Mouse (Mus musculus) cerebellum, adult 8-10 months (tissue): ENCODE data around the gene Usp8.
A peak's percentile ranks its signal among the peaks of the same experiment; 100 is the strongest.

ENCODE experiments used
- DNase-seq: peaks from one replicate; pipeline ENCODE4 v3.0.0; 2022

The Usp8 gene

GRCm38 (mm10) chr2:126743389-126743788, 36.3 kb downstream of the Usp8 start:
- DNase-seq = no peak

DNA sequence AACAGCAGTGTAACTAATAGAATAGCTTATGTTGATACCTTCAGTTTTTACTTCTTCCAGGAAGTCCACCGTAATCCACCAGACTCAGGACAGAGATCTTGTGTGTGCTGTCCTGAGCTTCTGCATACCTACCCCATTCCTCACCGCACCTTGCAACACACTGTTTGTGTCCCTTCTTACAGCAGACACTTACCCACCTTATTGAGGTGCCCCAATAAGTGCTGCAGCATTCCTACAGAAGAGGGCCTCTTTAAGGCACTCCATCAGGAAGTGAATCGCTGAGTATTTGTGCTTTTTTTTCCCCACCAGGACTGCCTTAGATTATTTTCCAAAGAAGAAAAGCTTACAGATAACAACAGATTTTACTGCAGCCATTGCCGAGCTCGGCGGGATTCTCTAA, 48.5 kb downstream of the Usp8 start:
- no peak for DNase-seq

DNA sequence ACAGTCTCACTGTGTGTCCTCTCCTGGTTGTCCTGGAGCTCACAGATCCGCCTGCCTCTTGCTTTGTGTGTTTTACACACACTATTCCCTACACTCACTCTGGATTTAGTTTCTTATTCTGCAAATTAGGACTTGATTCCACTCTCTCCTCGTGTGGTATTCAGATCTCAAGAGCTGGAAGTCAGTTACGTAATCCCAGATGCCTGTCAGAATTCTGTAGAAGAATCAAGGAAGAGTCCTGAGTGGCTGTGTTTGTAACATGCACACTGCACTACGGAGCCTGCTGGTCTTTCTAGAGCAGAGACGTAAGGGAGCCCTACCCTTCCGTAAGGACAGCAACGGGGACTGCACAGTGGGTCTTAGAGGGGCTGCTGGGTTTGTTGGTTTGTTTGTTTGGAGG, 52.2 kb downstream of the Usp8 start:
- DNase-seq = no peak

GRCm38 (mm10) chr2:126765867-126766582, 58.9 kb downstream of the Usp8 start:
- DNase-seq = no peak

- no peak for DNase-seq
Observed at GRCm38 (mm10) chr2:126767599-126767998, 60.5 kb downstream of the Usp8 start.

DNA sequence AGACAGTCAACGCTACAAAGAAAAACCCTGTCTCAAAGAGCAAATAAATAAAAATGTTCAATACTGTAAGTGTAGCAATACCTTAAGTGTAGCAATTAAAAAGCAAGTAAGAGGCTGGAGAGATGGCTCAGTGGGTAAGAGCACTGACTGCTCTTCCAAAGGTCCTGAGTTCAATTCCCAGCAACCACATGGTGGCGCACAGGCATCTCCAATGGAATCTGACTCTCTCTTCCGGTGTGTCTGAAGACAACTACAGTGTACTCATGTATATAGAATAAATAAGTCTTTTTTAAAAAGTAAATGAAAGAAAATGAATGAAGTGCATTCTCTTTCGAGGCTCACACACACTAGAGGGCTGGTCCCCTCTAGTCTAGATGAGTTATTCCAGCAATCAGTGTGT, 61.1 kb downstream of the Usp8 start:
- no peak for DNase-seq

DNA sequence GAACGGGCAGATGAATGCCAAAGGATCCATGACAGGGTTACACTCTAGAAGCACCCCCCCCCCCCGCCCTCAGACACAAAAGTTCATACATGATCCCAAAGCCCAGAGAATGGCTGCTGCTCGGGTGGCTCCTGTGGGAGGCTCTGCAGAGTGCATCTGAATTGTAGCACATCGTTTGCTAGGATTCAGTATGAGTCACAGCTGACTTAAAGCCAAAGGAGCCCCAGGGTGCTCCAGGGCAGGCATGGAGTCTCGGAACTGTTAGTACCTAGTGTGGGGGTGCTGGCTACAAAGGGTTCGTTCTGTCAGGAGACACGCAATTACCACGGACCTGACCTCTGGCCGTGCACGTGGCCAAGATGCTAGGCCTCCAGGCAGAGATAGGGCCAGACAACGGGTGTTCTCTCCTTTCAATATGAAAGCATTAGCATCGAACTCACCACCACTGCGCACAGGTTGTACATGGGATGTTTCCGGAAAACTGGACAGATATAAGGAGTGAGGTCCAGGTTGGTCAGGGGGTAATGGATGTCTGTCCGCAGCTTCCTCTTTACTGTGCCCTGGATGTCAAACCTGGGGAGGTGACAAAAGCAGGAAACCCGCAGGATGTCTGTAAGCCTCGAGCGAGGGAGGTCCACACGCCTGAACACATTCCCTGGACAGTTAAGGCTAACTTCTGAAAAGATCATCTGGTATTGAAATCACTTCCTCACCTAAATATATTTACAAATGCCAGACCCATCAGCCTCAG, 62.5 kb downstream of the Usp8 start:
- DNase-seq = no peak

GRCm38 (mm10) chr2:126772217-126772616, 65.1 kb downstream of the Usp8 start:
- no peak for DNase-seq

GRCm38 (mm10) chr2:126775951-126776350, 68.8 kb downstream of the Usp8 start:
- DNase-seq = no peak

DNA sequence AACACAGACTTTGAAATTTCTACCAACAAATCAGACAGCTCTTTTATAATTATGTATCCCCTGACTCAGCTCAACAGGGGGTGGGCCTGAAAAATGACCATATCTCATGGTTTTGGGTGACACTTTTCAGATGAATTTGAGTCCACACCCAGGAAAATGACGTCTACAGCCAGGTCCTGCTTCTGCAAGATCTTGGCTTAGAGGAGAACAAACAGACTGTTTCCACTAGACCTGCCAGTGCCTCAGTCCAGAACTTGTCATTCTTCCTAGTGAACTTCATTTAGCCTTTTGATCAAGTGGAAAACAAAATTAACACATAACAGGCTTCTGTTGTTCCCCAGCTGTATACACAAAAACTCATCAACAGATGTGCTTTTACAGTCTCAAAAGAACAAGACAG, 69.3 kb downstream of the Usp8 start:
- DNase-seq = no peak

- DNase-seq = no peak
Observed at GRCm38 (mm10) chr2:126778806-126779205, 71.7 kb downstream of the Usp8 start.

GRCm38 (mm10) chr2:126780286-126780685, 73.2 kb downstream of the Usp8 start:
- no peak for DNase-seq

GRCm38 (mm10) chr2:126781478-126781877, 74.3 kb downstream of the Usp8 start:
- DNase-seq = no peak

DNA sequence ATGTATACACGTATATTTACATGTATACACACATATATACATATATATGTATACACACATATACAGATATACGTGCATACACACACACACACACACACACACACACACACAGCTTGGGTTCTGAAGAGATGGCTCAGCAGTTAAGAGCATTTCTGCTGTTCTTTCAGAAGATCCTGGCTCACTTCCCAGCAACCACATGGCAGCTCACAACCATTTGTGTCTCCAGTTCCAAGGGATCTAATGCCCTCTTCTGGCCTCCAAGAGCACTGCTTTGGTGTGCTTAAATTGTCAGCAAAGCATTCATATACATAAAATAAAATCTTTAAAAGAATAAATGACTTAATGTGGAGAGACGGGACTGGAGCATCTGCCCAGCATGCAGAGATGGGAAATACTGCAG, 75.3 kb downstream of the Usp8 start:
- peak; percentile 36 for DNase-seq

DNA sequence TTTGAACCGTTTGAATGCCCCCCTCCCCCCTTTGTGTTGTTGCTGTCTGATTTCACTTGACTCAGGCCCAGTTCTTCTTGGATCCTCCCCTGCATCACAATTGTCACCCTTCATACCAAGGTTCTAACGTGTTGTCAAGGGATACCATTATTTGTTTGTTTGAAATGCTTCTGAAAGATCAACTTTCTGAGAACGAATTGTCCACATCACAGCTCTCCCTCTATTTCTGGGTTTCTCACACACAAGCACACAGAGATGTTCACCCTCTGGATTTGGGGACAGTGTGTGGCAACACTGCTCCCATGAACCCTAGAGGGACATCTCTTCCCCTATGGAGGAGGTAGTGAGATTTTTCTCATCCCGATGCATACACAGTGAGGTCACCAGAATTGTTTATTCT, 76.2 kb downstream of the Usp8 start, which contains the start of gene Usp50:
TSS of gene Usp50 (minus strand) at position 101 of the 400 bp plus-strand sequence.
- DNase-seq = no peak

DNA sequence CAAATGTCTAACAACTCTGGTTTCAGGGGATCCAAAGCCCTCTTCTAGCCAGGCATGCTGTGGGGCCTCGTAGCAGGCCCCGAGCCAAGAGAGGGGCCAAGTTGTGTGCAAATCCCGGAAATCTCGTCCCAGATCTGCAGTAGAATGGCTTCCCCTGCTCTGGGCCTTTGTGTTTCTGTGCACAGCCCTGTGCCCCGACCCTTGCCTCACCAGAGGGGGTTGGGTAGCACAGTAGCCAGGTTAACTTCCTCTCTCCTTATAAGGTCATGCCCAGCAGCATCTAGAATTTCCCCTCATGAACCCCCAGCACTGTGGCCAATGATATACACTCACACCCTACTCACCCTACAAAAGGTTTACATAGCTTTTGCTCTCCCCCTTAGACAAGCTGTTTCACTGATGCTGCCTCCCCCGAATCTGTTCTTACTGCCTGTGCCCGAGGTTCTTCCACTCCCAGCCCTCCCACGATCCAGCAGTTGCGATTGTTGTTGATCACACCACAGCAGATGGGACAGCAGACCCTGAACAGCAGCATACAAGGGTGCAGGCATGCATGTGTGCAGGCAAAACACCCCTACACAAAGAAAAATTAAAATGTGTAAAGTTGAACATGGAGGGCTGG, 80.7 kb downstream of the Usp8 start:
- no peak for DNase-seq

- no peak for DNase-seq
Observed at GRCm38 (mm10) chr2:126792611-126793010, 85.5 kb downstream of the Usp8 start.

- DNase-seq = no peak
Observed at GRCm38 (mm10) chr2:126795708-126796107, 88.6 kb downstream of the Usp8 start.

DNA sequence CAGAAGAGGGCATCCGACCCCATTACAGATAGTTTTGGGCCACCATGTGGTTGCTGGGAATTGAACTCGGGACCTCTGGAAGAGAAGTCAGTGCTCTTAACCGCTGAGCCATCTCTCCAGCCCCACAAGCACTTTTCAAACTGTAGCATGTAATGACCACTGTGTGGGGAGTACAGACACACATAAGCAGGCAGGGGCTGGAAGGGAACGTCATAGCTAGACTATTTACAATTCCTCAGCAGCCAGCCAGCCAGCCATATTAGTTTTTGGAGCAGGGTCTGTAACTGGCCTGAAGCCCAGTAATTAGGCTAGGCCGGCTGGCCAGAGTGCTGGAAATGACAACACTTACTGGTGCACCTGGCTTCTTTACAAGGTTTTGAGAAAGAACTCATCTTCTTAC, 91.3 kb downstream of the Usp8 start:
- DNase-seq = no peak

DNA sequence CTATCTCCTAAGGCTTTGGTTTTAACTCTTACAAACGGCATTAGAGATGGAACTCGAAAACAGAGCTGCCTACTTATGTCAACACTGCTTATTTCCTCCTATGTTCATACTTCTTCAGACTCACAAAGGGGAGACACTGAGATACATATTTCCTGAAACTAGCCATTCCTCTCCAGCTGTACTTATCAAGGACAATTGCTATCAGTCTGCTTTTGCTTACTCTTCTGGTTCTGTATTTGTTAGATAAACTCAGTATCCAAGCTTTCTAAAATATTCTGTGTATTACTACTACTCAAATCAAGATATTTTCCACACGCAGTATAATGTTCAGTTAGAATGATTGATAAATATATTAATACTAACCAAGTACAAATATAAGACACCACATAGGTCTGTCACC, 94.9 kb downstream of the Usp8 start:
- no peak for DNase-seq
